Mouse (Mus musculus) forebrain, embryonic 14.5 days (tissue): Measurements from ENCODE around the gene Cd2ap. TPM values are rescaled to one million over a fixed set of nuclear protein-coding genes. Genes with fewer than 3 reads are reported as not detected.

ENCODE experiments used
- ATAC-seq: fragments of 200-750 bp; cut with Nextera tagmentation; 2 replicates; pipeline ENCODE4 v1.8.0; 2017; ENCODE audit warnings: mild to moderate bottlenecking, moderate library complexity
- DNase-seq: peaks from one replicate; pipeline ENCODE4 v3.0.0-alpha.2; 2015; ENCODE audit warnings: low spot score
- H3K27ac ChIP-seq: fragments of 300-500 bp; sonication (generic); 2 replicates; pipeline ENCODE4 v1.5.1; 2014; ENCODE audit warnings: low read depth, mild to moderate bottlenecking, control low read depth, low read length, moderate library complexity
- H3K27me3 ChIP-seq: fragments of 300-500 bp; sonication (generic); replicated peaks from 2 replicates; pipeline ENCODE4 v1.6.1; 2014; ENCODE audit warnings: low read length, control low read depth, mixed read lengths; ENCODE audit not compliant: control insufficient read depth, insufficient read depth
- H3K36me3 ChIP-seq: fragments of 300-500 bp; sonication (generic); 2 replicates; pipeline ENCODE4 v1.6.1; 2014; ENCODE audit warnings: low read length, control low read depth; ENCODE audit not compliant: control insufficient read depth, insufficient read depth
- H3K4me1 ChIP-seq: fragments of 300-500 bp; sonication (generic); 2 replicates; pipeline ENCODE4 v1.6.1; 2014; ENCODE audit warnings: antibody characterized with exemption, low read length, control low read depth; ENCODE audit not compliant: control insufficient read depth, insufficient read depth
- H3K4me2 ChIP-seq: fragments of 300-500 bp; sonication (generic); 2 replicates; pipeline ENCODE4 v1.6.1; 2014; ENCODE audit warnings: mild to moderate bottlenecking, control low read depth, low read length
- H3K4me3 ChIP-seq: fragments of 300-500 bp; sonication (generic); 2 replicates; pipeline ENCODE4 v1.5.1; 2014; ENCODE audit warnings: low read depth, low read length, control low read depth
- H3K9ac ChIP-seq: fragments of 300-500 bp; sonication (generic); 2 replicates; pipeline ENCODE4 v1.6.1; 2014; ENCODE audit warnings: mild to moderate bottlenecking, low read length, control low read depth, moderate library complexity
- H3K9me3 ChIP-seq: fragments of 300-500 bp; sonication (generic); replicated peaks from 2 replicates; pipeline ENCODE4 v1.6.1; 2016; ENCODE audit warnings: low read length, control low read depth, mixed read lengths; ENCODE audit not compliant: control insufficient read depth
- WGBS: fragments of 180-500 bp; shearing (Covaris S2); extraction: QIAGEN DNeasy Blood & Tissue Kit; methylation state at CpG from one replicate; pipeline ENCODE4 v1.1.7; 2014; 5-methylcytosine and 5-hydroxymethylcytosine counted together
- polyA plus RNA-seq: library from polyadenylated mRNA; unstranded; fragments of >200 nt; fragmentation: Nextera tagmentation; extraction: Ambion mirVana; gene quantifications from 2 replicates; pipeline ENCODE4 v1.2.1, GENCODE M21; 2014

Cd2ap gene
- polyA plus RNA-seq, 1 experiment from 2014 or later: 5.0 TPM

DNA sequence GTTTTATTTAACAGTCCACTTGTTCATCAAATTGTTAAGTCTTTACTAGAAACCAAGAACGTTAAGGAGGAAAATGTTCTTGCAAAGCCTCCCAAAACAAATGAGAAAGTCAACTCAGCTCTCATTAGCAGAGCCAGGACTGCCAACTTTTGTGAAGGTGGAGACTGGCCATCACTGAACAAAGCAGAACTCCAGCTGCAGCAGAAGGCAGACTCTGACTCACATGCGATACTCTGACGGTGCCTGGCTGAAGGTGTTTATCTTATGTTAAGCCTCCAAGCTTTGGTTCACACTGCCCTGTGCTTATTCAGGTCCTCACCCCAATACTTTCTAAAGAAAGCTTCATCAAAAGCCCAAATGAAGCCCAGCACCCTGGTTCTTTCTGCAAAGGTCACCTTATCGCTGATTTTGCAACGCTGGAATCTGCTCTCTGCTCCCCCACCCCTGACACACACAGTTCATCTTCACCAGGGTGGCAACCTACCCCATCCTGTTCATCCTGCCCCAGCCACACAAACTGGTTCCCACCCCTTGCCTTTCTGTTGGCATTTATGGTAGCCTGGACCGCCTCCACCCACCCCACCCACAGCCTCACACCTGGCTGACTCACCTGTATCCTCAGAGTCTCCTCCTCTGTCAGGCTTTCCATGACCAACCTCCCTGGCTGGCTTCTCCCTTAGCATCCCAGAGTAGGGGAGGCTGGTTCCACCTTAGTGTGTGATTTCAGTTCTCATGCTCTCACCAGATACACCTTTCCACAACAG, 130.6 kb downstream of the Cd2ap start:
- H3K9ac ChIP-seq: no peak overlapping the region
- H3K9me3 ChIP-seq: no peaks in the 10 kb centered on the region
- no peaks in the 10 kb centered on the region for H3K27me3 ChIP-seq
- H3K4me2 ChIP-seq: no peak overlapping the region
- no peak for DNase-seq
- no peaks in the 10 kb centered on the region for H3K4me1 ChIP-seq
- H3K36me3 ChIP-seq: no peaks in the 10 kb centered on the region
- no peak for ATAC-seq
- H3K4me3 ChIP-seq: no peak overlapping the region
- WGBS: 85% methylated on average over 6 of the region's 6 CpGs
- no peak overlapping the region for H3K27ac ChIP-seq

Other genes with a start within 250 kb of the Cd2ap start
- 0.11 and 0.17 TPM in 2 replicates for gene Adgrf4, start 184.4 kb downstream of the Cd2ap start, polyA plus RNA-seq
- 0.05 TPM in 1 of 2 replicates, not detected in the other for gene Adgrf2, start 134.5 kb downstream of the Cd2ap start, polyA plus RNA-seq
- 45.3 and 58.8 TPM in 2 replicates for gene Tnfrsf21, start 139.9 kb upstream of the Cd2ap start, polyA plus RNA-seq